Mouse (Mus musculus): Measurements from ENCODE around the gene Cacnb1. TPM values are rescaled to one million over a fixed set of nuclear protein-coding genes. Genes with fewer than 3 reads are reported as not detected.

Gene Cacnb1
- 0.40 and 0.98 TPM in 2 replicates for total RNA-seq (2014; fragmentation: Nextera tagmentation)
- 0.38 TPM in 1 of 2 replicates, not detected in the other for total RNA-seq (2017)

DNA sequence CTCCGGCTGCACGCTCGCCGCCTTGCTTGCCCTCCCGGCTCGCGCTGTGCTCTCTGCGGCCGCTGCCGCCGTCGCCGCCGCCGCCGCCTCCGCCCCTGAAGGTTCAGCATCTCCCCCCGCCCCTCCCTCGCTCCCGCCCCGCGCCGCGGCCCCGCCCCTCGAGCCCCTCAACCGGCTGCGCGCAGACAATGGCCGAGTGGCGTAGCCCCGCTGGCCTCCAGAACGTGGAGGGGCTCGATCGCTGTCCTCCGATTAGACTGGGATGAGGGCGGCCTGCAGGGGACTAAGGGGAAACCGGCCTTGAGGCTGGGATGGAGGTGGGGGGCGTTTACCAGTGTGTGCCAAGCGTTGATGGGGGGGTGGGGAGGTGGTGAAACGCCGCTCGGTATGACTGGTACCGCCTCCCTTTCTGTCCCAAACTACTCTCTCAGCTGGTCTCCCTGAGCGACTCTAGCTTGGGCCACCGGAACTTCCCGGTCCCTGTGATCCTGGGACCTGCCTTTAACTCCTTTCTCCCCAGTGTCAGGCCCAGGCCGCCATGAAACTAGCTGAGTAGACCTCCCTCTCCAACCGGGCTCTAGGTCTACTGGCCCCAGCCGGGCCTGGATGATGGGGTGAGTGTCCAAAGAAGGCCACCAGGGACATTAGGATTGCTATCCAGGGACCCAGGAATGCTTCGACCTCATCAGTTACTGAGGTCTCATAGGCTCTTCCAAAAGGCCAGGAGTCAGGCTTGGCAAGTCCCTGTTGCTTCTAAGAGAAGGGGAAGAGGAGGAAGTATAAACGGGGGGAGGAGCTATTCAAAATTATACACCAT lies at the start of gene Cacnb1:
Gene Cacnb1, minus strand, starts transcription at position 480 of the 817 bp plus-strand sequence.
- ATAC-seq (replicated peaks; ENCODE audit: low FRiP score, low TSS enrichment, poor library complexity, severe bottlenecking), result no peak

DNA sequence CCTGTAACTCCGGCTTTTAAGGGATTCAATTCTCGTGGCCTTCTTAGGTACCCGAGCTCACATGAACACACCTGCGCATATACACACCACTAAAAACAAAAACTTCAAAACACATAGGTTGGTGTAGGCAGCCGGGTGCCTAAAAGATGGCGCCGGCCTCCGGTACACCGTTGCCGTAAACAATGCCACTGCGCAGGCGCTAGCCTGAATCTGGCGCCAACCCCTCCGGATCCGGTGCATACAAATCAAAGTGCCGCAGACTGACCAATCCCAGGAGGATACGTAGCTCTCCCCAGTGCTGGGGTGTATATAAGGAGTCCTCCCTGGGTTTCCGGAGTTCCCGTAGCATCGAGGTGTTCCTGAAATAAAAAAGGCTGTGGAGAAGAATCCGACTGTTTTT lies 44.4 kb upstream of the Cacnb1 start:
- no peak for ATAC-seq (replicated peaks; ENCODE audit: low FRiP score, low TSS enrichment, poor library complexity, severe bottlenecking)

- ATAC-seq (replicated peaks; ENCODE audit: low FRiP score, low TSS enrichment, poor library complexity, severe bottlenecking), result no peak
These were observed 43.4 kb upstream of the Cacnb1 start for GRCm38 (mm10) chr11:98066201-98066600.

DNA sequence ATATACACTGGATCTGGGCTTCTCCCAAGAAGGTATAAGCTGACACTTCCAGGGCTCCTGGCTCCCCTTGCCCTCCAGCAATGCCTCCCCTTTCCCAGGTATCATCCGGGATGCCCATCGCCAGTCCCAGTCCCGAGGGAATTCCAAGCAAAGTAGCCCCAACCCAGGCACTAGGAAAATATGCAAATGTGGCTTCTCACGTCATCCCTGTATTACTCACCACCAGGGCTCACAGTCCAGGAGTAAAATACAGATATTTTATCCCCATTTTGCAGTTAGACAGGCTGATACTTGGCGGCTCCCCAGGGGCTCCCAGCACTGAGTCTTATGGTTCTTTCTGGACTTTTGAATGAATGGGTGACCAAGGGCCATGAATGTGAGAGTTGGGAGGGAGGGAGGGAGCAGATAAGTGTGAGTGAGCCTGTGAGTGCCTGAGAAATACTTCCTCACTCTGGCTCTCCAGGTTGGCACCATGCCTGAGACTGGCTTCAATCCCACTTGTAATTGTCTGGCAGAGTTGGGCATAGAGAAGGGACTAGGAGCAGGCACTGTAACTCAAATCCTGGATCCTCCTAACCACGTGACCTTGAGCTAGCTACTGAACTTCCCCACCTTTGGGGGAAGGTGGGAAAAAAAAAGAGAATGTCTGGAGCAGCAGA lies 39.2 kb upstream of the Cacnb1 start:
- ATAC-seq (replicated peaks; ENCODE audit: low FRiP score, low TSS enrichment, poor library complexity, severe bottlenecking), result no peak

DNA sequence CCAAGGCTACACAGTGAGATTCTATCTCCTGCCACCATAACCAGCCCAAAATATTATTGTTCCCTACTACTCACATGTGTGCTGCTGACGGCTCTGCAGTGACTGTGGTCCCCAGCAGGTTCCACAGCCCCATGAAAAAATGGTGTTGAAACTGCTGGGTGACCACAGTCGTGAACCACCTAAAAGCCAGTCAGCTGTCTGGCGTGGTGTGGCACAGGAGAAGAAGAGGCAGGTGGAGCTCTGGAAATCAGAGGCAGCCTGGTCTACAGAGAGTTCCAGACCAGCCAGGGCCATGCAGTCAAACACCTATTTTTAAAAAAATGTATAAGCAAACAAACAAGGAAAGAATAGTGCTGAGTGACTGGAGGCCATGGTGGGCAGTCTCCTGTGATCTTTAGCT lies 38.6 kb upstream of the Cacnb1 start:
- no peak for ATAC-seq (replicated peaks; ENCODE audit: low FRiP score, low TSS enrichment, poor library complexity, severe bottlenecking)

DNA sequence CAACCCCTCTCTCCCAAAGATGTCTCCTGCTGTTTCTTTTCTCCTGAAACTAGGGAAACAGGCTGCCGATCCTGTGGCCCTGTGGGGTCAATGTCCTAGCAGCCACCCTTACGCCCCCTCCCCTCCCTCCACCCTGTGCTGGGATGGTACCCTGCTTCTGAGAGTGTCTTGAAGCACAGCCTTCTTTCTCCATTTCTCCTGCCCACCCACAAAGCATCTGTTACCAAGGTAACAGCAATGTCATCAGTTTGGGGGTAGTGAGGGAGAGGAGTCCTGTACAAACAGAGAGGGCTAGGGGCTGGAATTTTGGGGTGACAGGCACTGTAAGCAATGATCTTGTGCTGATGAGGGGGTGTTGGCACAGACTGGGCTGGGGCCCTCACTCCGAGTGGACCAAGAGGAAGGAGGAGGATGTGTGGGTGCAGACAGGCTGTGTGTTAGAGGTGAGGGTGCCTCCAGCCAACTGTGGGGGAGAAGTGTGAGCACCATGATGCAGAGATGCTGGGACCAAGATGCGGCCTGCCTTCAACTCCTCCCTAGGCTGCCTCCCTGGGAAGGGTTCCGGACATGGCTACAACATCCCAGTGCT lies 37.4 kb upstream of the Cacnb1 start:
- ATAC-seq (replicated peaks; ENCODE audit: low FRiP score, low TSS enrichment, poor library complexity, severe bottlenecking), result no peak

DNA sequence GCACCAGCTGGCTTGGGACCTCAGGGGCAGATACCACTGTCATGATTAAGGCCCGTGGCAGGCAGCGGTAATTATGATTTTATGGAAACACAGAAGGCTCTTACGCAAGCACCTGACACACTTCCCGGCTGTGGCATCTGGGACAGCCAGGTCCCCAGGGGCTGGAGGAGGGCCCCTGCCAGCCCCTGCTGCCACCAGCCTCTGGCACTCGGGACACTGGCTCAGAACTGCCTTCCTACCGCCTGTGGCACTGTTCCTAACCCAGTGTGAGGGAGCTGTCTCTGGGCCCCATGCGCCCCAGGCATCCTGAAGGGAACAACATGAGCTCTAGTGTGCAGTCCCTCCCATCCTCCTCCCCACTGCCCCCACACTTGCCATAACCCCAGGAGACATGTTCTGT lies 36.8 kb upstream of the Cacnb1 start:
- no peak for ATAC-seq (replicated peaks; ENCODE audit: low FRiP score, low TSS enrichment, poor library complexity, severe bottlenecking)

- ATAC-seq (replicated peaks; ENCODE audit: low FRiP score, low TSS enrichment, poor library complexity, severe bottlenecking), result no peak
These were observed 35.2 kb upstream of the Cacnb1 start for GRCm38 (mm10) chr11:98057998-98058397.

DNA sequence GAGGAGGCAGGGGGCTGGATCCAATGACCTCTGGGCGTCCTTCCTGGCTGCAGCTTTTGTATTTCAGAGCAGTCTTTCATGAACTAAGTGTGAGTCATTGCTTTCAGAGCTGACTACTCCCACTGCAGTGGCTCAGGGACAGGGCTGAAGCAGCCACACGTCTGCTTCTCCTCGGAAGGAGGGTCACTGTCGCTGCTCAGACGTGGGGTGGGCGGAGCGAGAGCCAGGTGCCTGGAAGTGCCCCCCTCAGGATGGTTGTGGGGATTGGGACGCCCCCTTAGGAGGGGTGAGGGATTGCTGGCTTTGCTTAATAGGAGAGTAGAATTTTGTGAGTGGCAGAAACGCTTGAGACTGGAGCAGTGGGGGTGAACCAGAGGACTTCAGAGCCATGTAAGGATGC lies 34.6 kb upstream of the Cacnb1 start:
- no peak for ATAC-seq (replicated peaks; ENCODE audit: low FRiP score, low TSS enrichment, poor library complexity, severe bottlenecking)

DNA sequence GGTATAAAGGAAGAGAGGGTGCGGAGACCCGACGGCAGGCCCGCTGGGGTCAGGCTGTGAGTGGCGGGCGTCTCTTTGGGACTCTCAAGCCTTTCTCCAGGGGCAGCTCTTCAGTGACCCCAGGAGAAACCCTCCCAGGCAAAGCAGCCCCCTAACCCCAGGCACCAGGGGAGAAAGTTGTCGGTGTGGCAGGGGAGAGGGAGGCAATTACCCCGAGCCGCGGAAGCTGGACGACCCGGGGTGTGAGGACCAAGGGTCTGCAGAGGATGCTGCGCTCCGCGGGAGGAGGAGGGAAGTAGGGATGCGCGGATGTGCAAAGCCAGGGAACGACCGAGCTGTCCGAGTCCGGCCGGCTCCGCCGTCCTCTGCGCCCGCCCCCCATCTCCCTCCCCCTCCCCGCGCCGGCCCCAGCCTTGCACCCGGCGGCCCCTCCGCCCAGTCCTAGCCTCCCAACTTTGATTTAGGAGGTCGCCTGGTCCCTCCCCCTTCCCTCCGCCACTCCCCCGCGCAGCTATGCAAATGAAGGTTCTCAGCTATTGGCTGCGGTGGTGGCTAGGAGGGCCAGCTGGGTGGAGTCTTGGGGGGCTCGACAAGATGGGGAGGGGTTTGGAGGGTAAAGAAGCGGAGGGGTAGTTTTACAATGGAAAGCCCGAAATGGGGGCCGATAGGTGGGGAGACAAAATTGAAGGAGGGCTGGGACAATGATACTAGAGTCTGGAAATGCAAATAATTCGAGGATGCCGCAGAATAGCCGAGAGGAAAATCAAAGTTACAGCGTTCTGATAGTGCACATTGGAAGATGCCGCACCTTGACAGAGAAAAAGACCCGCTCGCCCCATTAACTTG lies 30.4 kb upstream of the Cacnb1 start, which contains the start of gene Stac2:
Gene Stac2, minus strand, starts transcription at position 474 of the 846 bp plus-strand sequence.
- ATAC-seq (replicated peaks; ENCODE audit: low FRiP score, low TSS enrichment, poor library complexity, severe bottlenecking), result no peak

- no peak for ATAC-seq (replicated peaks; ENCODE audit: low FRiP score, low TSS enrichment, poor library complexity, severe bottlenecking)
These were observed 29.5 kb upstream of the Cacnb1 start for GRCm38 (mm10) chr11:98052129-98052988.

DNA sequence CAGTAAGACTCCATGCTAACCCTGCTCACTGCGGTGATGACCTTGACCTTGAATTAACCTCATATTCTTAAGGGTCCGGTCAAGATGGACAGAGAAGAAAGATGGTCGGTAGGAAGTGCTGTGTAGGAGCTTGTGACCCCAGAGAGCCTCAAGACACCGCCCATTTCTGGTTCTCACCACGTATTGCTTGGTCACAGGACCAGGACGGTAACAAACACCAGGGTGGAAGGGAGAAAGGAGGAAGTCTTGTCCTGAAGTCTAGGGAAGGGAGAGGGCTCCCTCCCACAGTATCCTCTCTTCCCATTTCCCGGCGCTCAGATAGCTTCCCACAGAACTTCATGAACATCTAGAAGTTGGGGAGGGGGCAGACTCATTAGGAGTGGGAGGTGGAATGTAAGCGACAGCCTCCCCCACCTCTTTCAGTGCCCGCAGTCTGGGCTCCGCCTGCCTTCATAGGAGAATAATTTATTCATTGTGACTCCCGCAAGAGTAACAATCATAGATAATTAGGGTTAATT lies 28.8 kb upstream of the Cacnb1 start:
- ATAC-seq (replicated peaks; ENCODE audit: low FRiP score, low TSS enrichment, poor library complexity, severe bottlenecking), result no peak

DNA sequence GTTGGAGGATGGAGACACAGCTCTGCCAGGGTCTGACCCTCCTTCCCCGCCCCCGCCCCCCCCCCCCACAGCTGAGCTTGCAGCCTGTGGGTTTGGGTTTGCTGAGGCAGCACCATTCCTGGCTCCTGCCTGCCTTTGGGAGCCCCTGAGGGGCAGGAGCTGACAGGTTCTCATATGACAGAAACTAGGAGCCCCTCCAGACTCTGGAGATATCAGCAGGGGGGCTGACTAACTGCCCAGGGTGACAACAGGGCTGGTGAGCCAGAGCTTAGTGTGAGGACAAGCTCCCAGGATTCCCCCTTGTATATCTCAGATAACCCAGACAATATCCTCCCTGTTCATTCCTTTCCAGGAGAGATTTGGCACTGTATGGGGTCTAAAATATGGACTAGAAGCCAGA lies 28.1 kb upstream of the Cacnb1 start:
- no peak for ATAC-seq (replicated peaks; ENCODE audit: low FRiP score, low TSS enrichment, poor library complexity, severe bottlenecking)

GRCm38 (mm10) chr11:98050520-98050815 lies 27.6 kb upstream of the Cacnb1 start:
- ATAC-seq (replicated peaks; ENCODE audit: low FRiP score, low TSS enrichment, poor library complexity, severe bottlenecking), result no peak

- ATAC-seq (replicated peaks; ENCODE audit: low FRiP score, low TSS enrichment, poor library complexity, severe bottlenecking), result no peak
These were observed 27.1 kb upstream of the Cacnb1 start for GRCm38 (mm10) chr11:98049672-98050519.

GRCm38 (mm10) chr11:98047745-98048144 lies 24.9 kb upstream of the Cacnb1 start:
- ATAC-seq (replicated peaks; ENCODE audit: low FRiP score, low TSS enrichment, poor library complexity, severe bottlenecking), result no peak

- 0 out of 2 replicates have a peak, but pooled peaks have one; percentile 38 for ATAC-seq (replicated peaks; ENCODE audit: low FRiP score, low TSS enrichment, poor library complexity, severe bottlenecking)
These were observed 23.6 kb upstream of the Cacnb1 start for GRCm38 (mm10) chr11:98046466-98046865.

GRCm38 (mm10) chr11:98045596-98045995 lies 22.8 kb upstream of the Cacnb1 start:
- ATAC-seq (replicated peaks; ENCODE audit: low FRiP score, low TSS enrichment, poor library complexity, severe bottlenecking), result no peak
